Mouse (Mus musculus) kidney, embryonic 14.5 days (tissue): ENCODE measurements at regions not wholly inside any gene's neighbourhood (a gene's known extent, or its start where the extent isn't known, plus 50 kb on each side); places are given as distances from the start of the nearest gene placed in this dataset.

Experiments used
- ATAC-seq: fragments of 200-750 bp; cut with Nextera tagmentation; 2 replicates; pipeline ENCODE4 v1.8.0; 2017; ENCODE audit warnings: moderate number of reproducible peaks, mild to moderate bottlenecking, moderate TSS enrichment, moderate library complexity; ENCODE audit not compliant: low FRiP score, low TSS enrichment
- H3K27ac ChIP-seq: fragments of 300-500 bp; sonication (generic); 2 replicates; pipeline ENCODE4 v1.5.1; 2014; ENCODE audit warnings: low read depth, mild to moderate bottlenecking, low read length, moderate library complexity, mixed read lengths
- H3K27me3 ChIP-seq: fragments of 300-500 bp; sonication (generic); 2 replicates; pipeline ENCODE4 v1.6.1; 2014; ENCODE audit warnings: mild to moderate bottlenecking, low read length; ENCODE audit not compliant: control insufficient read depth, insufficient read depth
- H3K36me3 ChIP-seq: fragments of 300-500 bp; sonication (generic); 2 replicates; pipeline ENCODE4 v1.6.1; 2014; ENCODE audit warnings: low read length, mixed read lengths; ENCODE audit not compliant: control insufficient read depth, insufficient read depth
- H3K4me1 ChIP-seq: fragments of 300-500 bp; sonication (generic); 2 replicates; pipeline ENCODE4 v1.6.1; 2014; ENCODE audit warnings: low read length, mixed read lengths; ENCODE audit not compliant: control insufficient read depth, insufficient read depth
- H3K4me2 ChIP-seq: fragments of 300-500 bp; sonication (generic); replicated peaks from 2 replicates; pipeline ENCODE4 v1.6.1; 2014; ENCODE audit warnings: low read depth, mild to moderate bottlenecking, low read length
- H3K4me3 ChIP-seq: fragments of 300-500 bp; sonication (generic); 2 replicates; pipeline ENCODE4 v1.5.1; 2014; ENCODE audit warnings: mild to moderate bottlenecking, low read length
- H3K9ac ChIP-seq: fragments of 300-500 bp; sonication (generic); 2 replicates; pipeline ENCODE4 v1.6.1; 2014; ENCODE audit warnings: low read depth, mild to moderate bottlenecking, low read length, moderate library complexity
- H3K9me3 ChIP-seq: fragments of 300-500 bp; sonication (generic); 2 replicates; pipeline ENCODE4 v1.6.1; 2016; ENCODE audit warnings: low read length; ENCODE audit not compliant: control insufficient read depth
- WGBS: fragments of 180-500 bp; shearing (Covaris S2); extraction: QIAGEN DNeasy Blood & Tissue Kit; methylation state at CpG from one replicate; pipeline ENCODE4 v1.1.7; 2014; 5-methylcytosine and 5-hydroxymethylcytosine counted together

GRCm38 (mm10) chr4:81763311-81764025 lies 320.9 kb upstream of the Mpdz start:
- Histone ChIP-seq H3K36me3 (no peaks in the 10 kb centered on the region), H3K27me3 (no peaks in the 10 kb centered on the region), H3K27ac (no peak overlapping the region; the same call in 1 of the 2 replicates), H3K4me2 (no peak overlapping the region), H3K4me3 (no peak overlapping the region), H3K9ac (no peak overlapping the region), H3K4me1 (peaks cover 13% of the 10 kb centered on the region), H3K9me3 (no peaks in the 10 kb centered on the region)
- peak; percentile 43; the same call in 1 of the 2 replicates for ATAC-seq
- WGBS = 38% methylated on average over 10 of the region's 10 CpGs

GRCm38 (mm10) chr4:81762592-81763229 lies 320.1 kb upstream of the Mpdz start:
- ATAC-seq = no peak
- Histone ChIP-seq H3K9me3 (no peaks in the 10 kb centered on the region), H3K9ac (no peak overlapping the region; the same call in 1 of the 2 replicates), H3K4me2 (no peak overlapping the region), H3K27ac (no peak overlapping the region; the same call in 1 of the 2 replicates), H3K4me3 (no peak overlapping the region), H3K27me3 (no peaks in the 10 kb centered on the region), H3K4me1 (peaks cover 13% of the 10 kb centered on the region), H3K36me3 (no peaks in the 10 kb centered on the region)
- WGBS = 45% methylated on average over 11 of the region's 11 CpGs

GRCm38 (mm10) chr4:81757905-81758304 lies 315.3 kb upstream of the Mpdz start:
- Histone ChIP-seq H3K9me3 (no peaks in the 10 kb centered on the region), H3K4me3 (no peak overlapping the region), H3K9ac (no peak overlapping the region), H3K4me2 (no peak overlapping the region), H3K4me1 (peaks cover 5% of the 10 kb centered on the region; the same call in 1 of the 2 replicates), H3K27ac (no peak overlapping the region), H3K27me3 (no peaks in the 10 kb centered on the region), H3K36me3 (no peaks in the 10 kb centered on the region)
- 29% methylated on average over 1 of the region's 1 CpGs for WGBS
- ATAC-seq = no peak

GRCm38 (mm10) chr4:81744629-81745509 lies 302.3 kb upstream of the Mpdz start:
- no peak overlapping the region; the same call in 1 of the 2 replicates for H3K4me2 ChIP-seq
- H3K4me1 ChIP-seq = peaks cover 9% of the 10 kb centered on the region; the same call in 1 of the 2 replicates
- H3K9ac ChIP-seq = no peak overlapping the region
- peak overlapping the region; percentile 79; the same call in 1 of the 2 replicates for H3K27ac ChIP-seq
- no peak overlapping the region for H3K4me3 ChIP-seq
- H3K9me3 ChIP-seq = no peaks in the 10 kb centered on the region
- no peaks in the 10 kb centered on the region for H3K27me3 ChIP-seq
- 24% methylated on average over 18 of the region's 18 CpGs for WGBS
- H3K36me3 ChIP-seq = no peaks in the 10 kb centered on the region
- ATAC-seq = peak; percentile 93

GRCm38 (mm10) chr4:81743978-81744628 lies 301.5 kb upstream of the Mpdz start:
- peak; percentile 66 for ATAC-seq
- H3K9me3 ChIP-seq = no peaks in the 10 kb centered on the region
- 29% methylated on average over 8 of the region's 8 CpGs for WGBS
- peak overlapping the region; percentile 79; the same call in 1 of the 2 replicates for H3K27ac ChIP-seq
- no peak overlapping the region for H3K4me3 ChIP-seq
- no peaks in the 10 kb centered on the region for H3K36me3 ChIP-seq
- H3K9ac ChIP-seq = 0 out of 2 replicates have a peak overlapping the region, but pooled peaks have one; percentile 19
- H3K4me2 ChIP-seq = no peak overlapping the region
- H3K4me1 ChIP-seq = peaks cover 9% of the 10 kb centered on the region; the same call in 1 of the 2 replicates
- H3K27me3 ChIP-seq = no peaks in the 10 kb centered on the region

GRCm38 (mm10) chr4:81742536-81743459 lies 300.2 kb upstream of the Mpdz start:
- H3K27ac ChIP-seq = no peak overlapping the region
- no peak for ATAC-seq

GRCm38 (mm10) chr4:81734391-81734790 lies 291.8 kb upstream of the Mpdz start:
- Histone ChIP-seq H3K27ac (no peak overlapping the region), H3K9me3 (no peaks in the 10 kb centered on the region), H3K36me3 (no peaks in the 10 kb centered on the region), H3K9ac (no peak overlapping the region), H3K4me3 (no peak overlapping the region), H3K4me2 (no peak overlapping the region), H3K27me3 (no peaks in the 10 kb centered on the region), H3K4me1 (no peaks in the 10 kb centered on the region)
- ATAC-seq = no peak
- WGBS = 94% methylated on average over 2 of the region's 2 CpGs

More at GRCm38 (mm10) chr4:81742536-81743459, 300.2 kb upstream of the Mpdz start:
- no peak overlapping the region for H3K9ac ChIP-seq
- no peaks in the 10 kb centered on the region for H3K27me3 ChIP-seq
- H3K4me3 ChIP-seq = no peak overlapping the region
- 40% methylated on average over 4 of the region's 4 CpGs for WGBS
- H3K4me2 ChIP-seq = no peak overlapping the region
- peaks cover 9% of the 10 kb centered on the region; the same call in 1 of the 2 replicates for H3K4me1 ChIP-seq
- H3K9me3 ChIP-seq = no peaks in the 10 kb centered on the region
- H3K36me3 ChIP-seq = no peaks in the 10 kb centered on the region

- no peak overlapping the region for H3K27ac ChIP-seq
- H3K9ac ChIP-seq = no peak overlapping the region
- H3K4me3 ChIP-seq = no peak overlapping the region
- ATAC-seq = no peak
- H3K27me3 ChIP-seq = no peaks in the 10 kb centered on the region
- no peaks in the 10 kb centered on the region for H3K36me3 ChIP-seq
- H3K4me2 ChIP-seq = no peak overlapping the region
- H3K4me1 ChIP-seq = no peaks in the 10 kb centered on the region
- WGBS = 77% methylated on average over 2 of the region's 2 CpGs
- no peaks in the 10 kb centered on the region for H3K9me3 ChIP-seq
These were observed 287.8 kb upstream of the Mpdz start for GRCm38 (mm10) chr4:81730386-81730785.
